Mouse (Mus musculus) lung, postnatal 0 days (tissue): ENCODE measurements around the gene Tspan18.

Source experiments
- CTCF ChIP-seq: IDR thresholded peaks from 2 replicates; pipeline ENCODE4 v1.5.1; 2016; ENCODE audit warnings: antibody characterized with exemption, mild to moderate bottlenecking
- EP300 ChIP-seq: IDR thresholded peaks from 2 replicates; pipeline ENCODE4 v1.6.1; 2016; ENCODE audit warnings: antibody characterized with exemption, mild to moderate bottlenecking, control low read depth

DNA sequence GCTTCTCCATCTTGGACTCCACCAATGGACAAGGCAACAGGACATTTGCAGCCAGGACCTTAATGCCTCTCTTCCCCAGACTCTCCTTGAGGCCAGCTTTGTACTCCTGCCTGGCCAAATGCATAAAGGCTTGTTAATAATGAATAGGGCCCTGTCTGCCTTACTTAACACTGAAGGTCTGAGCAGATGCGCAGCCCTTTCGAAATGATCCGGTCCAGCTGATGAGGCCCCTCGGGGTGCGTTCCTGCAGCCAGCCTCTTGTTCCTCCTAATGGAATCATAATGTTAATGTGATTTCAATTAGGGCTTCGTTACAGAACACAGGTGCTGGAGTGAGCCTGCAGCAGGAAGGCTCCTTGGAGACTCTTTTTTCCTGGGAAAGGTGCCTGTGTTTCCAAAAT lies 33.7 kb upstream of the Tspan18 start:
- no peak for TF ChIP-seq CTCF
- no peak for TF ChIP-seq EP300
